ENCODE assay signal across 10 mouse cellular contexts in the genomic region with DNA sequence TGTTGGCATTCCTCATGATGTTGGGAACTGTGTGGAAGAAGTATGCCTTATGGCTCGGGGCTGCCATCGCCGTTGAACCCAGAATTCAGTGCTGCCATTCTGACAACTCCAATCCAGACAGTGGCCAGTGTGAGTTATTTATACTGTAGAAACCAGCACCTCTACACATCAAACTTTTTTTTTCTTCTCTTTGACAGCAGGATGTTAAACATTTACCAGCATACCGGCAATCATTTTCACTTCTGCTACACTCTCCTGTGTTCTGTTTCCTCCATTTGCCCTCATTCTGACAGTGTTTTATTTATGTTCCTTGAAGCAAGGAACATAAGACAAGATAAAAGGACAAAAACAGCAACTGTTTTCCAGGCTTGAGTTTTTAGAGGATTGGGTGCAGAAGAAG.
"Had no signal": no experiment of that assay in that cellular context is flagged by ENCODE, and none has a peak within 500 bp of the region (broad histone marks: within the 10 kb centered on the region; RNA-seq: fewer than 3 reads in every experiment).

No protein-coding gene starts in this region.

- ATAC-seq: lung, postnatal 0 days had no signal

- H3K4me2 ChIP-seq: liver, embryonic 13.5 days; midbrain, embryonic 11.5 days had no signal

- DNase-seq: layer of hippocampus, adult 9-11 months; liver, embryonic 13.5 days; lung, adult 2 months; lung, postnatal 36 days; midbrain, embryonic 14.5 days; thymus, adult 18-20 months; thymus, postnatal 4 days had no signal

- H3K27ac ChIP-seq: layer of hippocampus, adult 2 months; liver, embryonic 13.5 days had no signal

- H3K27me3 ChIP-seq: liver, embryonic 13.5 days had no signal

- H3K9me3 ChIP-seq: liver, embryonic 13.5 days had no signal

- H3K36me3 ChIP-seq: liver, embryonic 13.5 days had no signal

- H3K4me3 ChIP-seq: layer of hippocampus, adult 2 months; liver, embryonic 13.5 days had no signal

- H3K9ac ChIP-seq: liver, embryonic 13.5 days had no signal

- H3K4me1 ChIP-seq: liver, embryonic 13.5 days had no signal
